ENCODE assay signal across 25 mouse cellular contexts in the genomic region with DNA sequence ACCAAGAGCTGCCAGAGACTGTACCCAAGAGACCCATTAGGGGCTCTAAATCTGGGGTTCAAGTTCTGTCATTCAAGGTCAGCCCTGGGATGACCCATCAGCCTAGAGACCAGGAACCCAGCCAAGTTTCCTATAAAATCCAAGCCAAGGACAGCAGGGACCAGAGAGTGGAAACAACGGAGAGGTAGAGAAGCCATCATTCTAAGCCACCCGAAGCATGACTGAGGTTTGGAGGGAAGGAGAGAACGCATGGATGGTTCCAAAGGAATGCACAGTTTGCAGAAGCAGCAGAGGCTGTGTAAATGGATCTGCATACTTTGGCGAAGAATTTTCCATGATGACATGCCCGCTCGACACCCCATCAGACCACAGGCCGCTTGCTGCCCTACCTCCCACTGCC. TPM values are rescaled to one million over a fixed set of nuclear protein-coding genes. Genes with fewer than 3 reads are reported as not detected.
DNase-seq lines count a peak whose midpoint lies in the region; TF ChIP-seq lines count a peak whose summit lies in the region.
"Had no signal": no experiment of that assay in that cellular context is flagged by ENCODE, and none has a peak within 500 bp of the region (broad histone marks: within the 10 kb centered on the region; RNA-seq: fewer than 3 reads in every experiment).

No protein-coding gene starts in this region.

- peak; percentile 45 to 74 for DNase-seq in adrenal gland, adult (ENCODE audit: inconsistent age in 2 of 2, low spot score in 1 of 2)
- no peak for DNase-seq in adrenal gland, adult 18-20 months (ENCODE audit: low spot score in 2 of 2)
- peak; percentile 50 for DNase-seq in kidney, adult 2 months
- no peak for DNase-seq in kidney, adult 18-20 months
- peak; percentile 38 for DNase-seq in kidney, postnatal 14 days
- no peak for DNase-seq in kidney, postnatal 4 days
- DNase-seq in Muller cell, postnatal 12 days (ENCODE audit: inconsistent ontology term) = peak; percentile 53
- DNase-seq in heart, adult 9 months (ENCODE audit: low spot score in 2 of 2) = no peak
- DNase-seq: adrenal gland, adult 8-10 months; cerebellum, adult 18-20 months; cerebellum, adult 9-10 months; cerebellum, postnatal 14 days; gastrocnemius, postnatal 25 days; heart, adult 18-20 months; heart, postnatal 14 days; heart, postnatal 4 days had no signal

- TF ChIP-seq CTCF in kidney, adult 2 months (conservative IDR thresholded peaks at IDR 0.05; ENCODE audit: insufficient read depth, insufficient read length, low read depth, low read length) = no peak

- no peak for TF ChIP-seq POLR2A in kidney, adult 2 months (IDR thresholded peaks at IDR 0.05; ENCODE audit: low read depth, low read length)

- no peak overlapping the region for H3K4me3 ChIP-seq in kidney, adult 2 months (ENCODE audit: insufficient read depth, low read depth, low read length)
- H3K4me3 ChIP-seq: embryonic facial prominence, embryonic 12.5 days; erythroblast, embryonic 14.5 days; forebrain, embryonic 12.5 days; forebrain, embryonic 15.5 days; heart, embryonic 10.5 days; heart, embryonic 13.5 days had no signal

- H3K36me3 ChIP-seq in kidney, adult 2 months (ENCODE audit: control insufficient read depth, insufficient read depth, low read length) = peaks cover 6% of the 10 kb centered on the region; the same call in 1 of the 2 replicates
- H3K36me3 ChIP-seq: embryonic facial prominence, embryonic 12.5 days; forebrain, embryonic 15.5 days had no signal

- peaks cover 20% of the 10 kb centered on the region; the same call in 1 of the 2 replicates for H3K4me1 ChIP-seq in kidney, adult 2 months (ENCODE audit: control insufficient read depth, insufficient read depth, low read length)
- H3K4me1 ChIP-seq: embryonic facial prominence, embryonic 12.5 days; forebrain, embryonic 15.5 days had no signal

- 40% methylated on average over 7 of the region's 7 CpGs for WGBS in kidney, adult 2 months

- H3K27ac ChIP-seq in kidney, adult 2 months (ENCODE audit: insufficient read depth, low read depth, low read length) = no peak overlapping the region
- H3K27ac ChIP-seq: embryonic facial prominence, embryonic 12.5 days; forebrain, embryonic 12.5 days; forebrain, embryonic 15.5 days; heart, embryonic 10.5 days; heart, embryonic 13.5 days; hindbrain, embryonic 14.5 days; hindbrain, postnatal 0 days had no signal

- no peaks in the 10 kb centered on the region for H3K27me3 ChIP-seq in kidney, adult 2 months (replicated peaks; ENCODE audit: control insufficient read depth, insufficient read depth, low read length)
- H3K27me3 ChIP-seq: CH12.LX; embryonic facial prominence, embryonic 12.5 days; forebrain, embryonic 12.5 days; forebrain, embryonic 15.5 days; heart, embryonic 13.5 days had no signal

RNA-seq across cellular contexts. Expression of a gene that starts 9.5 kb away (rescaled TPM):
- total RNA-seq in adrenal gland, adult 18-20 months (2021) = 1 to 10 TPM; 5.1 to 7.8 TPM
- 10.8 and 11.4 TPM in 2 replicates for polyA plus RNA-seq in kidney, adult 2 months (2012; rRNA removed)

RNA-seq across cellular contexts. Expression of a gene that starts 33.8 kb away (rescaled TPM):
- total RNA-seq in adrenal gland, adult 18-20 months (2021) = 10 to 100 TPM in 1 of 2 experiments, 1 to 10 TPM in 1; 4.3 to 10.7 TPM
- polyA plus RNA-seq in kidney, adult 2 months (2012; rRNA removed) = 32.0 and 34.2 TPM in 2 replicates

Comparison
In these comparisons a context has a peak if more than half of its experiments do, and no peak if none do; other contexts are left out.
1. DNase-seq: peak in adrenal gland, adult (2 of 2), kidney, adult 2 months (single experiment), kidney, postnatal 14 days (single experiment) and Muller cell, postnatal 12 days (single experiment); none in adrenal gland, adult 18-20 months (0 of 2), kidney, adult 18-20 months (single experiment), kidney, postnatal 4 days (0 of 2) and heart, adult 9 months (0 of 2).